Mouse (Mus musculus) c-Kit-positive CD71-positive TER-119-negative erythroid progenitor cells, embryonic 14.5 days (primary cell): Measurements from ENCODE around the gene Gria1.

Experiments
- DNase-seq: peaks from one replicate; pipeline ENCODE4 v3.0.0-alpha.2; 2013; ENCODE audit warnings: low read depth

Gria1 gene

DNA sequence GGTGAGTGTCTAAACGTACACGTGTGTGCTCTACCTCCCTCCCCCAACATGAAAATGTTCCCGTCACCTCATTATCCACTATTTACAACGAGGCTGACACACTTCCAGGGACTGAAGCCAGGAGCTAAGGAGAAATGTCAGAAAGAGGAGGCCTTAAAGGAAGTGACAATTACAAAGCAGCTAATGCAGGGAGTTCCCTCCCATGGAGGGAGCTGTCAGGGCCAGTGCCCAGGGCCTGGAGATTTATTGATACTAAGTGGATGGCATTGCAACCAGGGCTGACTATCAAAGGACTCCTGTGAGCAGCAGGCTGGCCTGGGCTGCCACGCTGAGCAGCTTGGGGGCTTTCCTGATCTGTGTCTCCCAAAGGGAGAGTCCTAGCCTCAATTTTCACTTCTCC is 163.0 kb downstream of the Gria1 start:
- no peak for DNase-seq

DNA sequence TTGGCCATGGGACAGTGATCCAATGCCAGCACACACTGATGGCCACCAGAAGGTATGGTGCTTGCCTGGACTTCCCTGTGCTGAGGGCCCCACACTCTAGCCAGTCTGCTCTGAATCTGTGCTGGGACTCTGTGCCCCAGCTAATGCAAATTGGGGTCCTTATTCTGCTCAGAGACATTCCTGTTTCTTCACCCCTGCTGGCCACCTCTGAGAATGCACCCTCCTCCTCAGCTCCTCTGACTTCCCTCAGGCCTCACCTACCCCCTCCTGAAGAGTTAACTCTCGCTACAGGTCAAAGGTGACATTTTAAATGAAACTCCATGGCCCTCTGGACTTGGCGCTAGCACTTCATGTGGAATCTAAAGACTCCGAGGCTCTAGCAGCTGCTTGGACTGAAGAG is 165.4 kb downstream of the Gria1 start:
- DNase-seq, result no peak

DNA sequence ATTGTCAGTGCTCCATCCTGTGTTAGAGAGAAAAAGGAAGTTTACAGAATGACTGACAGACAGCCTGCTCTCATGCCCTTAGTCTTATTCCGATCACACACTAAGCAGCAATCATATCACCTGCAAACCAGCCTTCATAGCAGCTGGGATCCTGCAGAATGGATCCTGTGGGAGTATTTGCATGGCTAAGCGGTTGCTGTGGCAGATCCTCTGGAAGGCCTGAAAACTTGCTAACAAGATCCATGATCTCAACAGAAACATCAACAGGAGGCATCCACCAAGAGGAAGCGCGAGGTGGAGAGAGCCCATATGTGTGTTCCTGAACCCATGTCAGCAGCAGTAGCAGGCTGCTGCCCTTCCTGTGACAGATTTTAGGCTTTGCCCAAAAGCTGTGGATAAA is 173.0 kb downstream of the Gria1 start:
- DNase-seq, result no peak

DNA sequence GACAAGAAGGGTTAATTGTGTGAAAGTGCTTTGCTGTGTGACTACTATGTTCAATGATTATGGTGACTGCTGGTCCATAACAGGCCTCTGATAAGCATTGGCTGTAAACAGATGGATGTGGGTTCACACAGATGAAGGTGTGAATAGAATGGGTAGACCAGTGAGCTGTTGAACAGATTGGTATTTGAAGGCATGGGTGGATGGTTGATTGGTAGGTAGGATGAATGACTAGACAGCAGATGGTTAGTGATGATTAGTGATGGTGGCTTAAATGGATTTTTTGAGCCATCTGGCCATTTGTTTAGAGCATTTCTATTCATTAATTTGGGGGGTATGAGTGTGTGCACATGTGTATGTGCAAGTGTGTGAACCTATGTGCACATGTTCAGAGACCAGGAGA is 173.9 kb downstream of the Gria1 start:
- DNase-seq, result no peak

DNA sequence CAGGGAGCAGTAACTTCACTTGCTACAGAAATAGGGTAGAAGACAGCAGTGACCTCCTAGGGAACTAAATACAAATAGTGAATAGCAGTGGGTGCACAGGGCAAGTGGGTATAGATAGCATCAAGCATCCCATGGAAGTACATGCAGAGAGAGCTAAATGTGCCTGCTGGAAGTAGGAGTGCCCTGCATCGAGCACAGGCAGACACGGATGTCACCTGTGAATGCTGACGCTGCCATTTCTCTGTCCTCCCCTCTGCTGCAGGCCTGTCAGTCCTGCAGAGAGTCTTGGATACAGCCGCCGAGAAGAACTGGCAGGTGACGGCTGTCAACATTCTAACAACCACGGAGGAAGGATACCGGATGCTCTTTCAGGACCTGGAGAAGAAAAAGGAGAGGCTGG is 178.2 kb downstream of the Gria1 start:
- DNase-seq, result no peak

DNA sequence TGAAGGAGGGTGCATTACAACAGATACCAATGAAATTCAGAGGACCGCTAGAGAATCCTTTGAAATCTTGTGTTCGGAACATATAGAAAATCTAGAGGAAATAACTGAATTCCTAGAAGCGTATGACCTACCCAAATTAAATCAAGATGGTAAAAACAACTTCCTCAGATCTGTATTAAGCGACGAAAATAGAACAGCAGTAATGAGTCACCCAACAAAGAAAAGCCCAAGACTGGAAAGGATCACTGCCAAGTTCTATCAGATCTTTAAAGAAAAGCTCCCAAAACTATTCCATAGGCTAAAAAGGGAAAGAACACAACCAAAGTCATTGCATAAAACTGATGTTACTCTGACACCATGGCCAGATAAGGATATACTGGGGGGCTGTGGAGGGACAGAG is 183.6 kb downstream of the Gria1 start:
- DNase-seq, result no peak

DNA sequence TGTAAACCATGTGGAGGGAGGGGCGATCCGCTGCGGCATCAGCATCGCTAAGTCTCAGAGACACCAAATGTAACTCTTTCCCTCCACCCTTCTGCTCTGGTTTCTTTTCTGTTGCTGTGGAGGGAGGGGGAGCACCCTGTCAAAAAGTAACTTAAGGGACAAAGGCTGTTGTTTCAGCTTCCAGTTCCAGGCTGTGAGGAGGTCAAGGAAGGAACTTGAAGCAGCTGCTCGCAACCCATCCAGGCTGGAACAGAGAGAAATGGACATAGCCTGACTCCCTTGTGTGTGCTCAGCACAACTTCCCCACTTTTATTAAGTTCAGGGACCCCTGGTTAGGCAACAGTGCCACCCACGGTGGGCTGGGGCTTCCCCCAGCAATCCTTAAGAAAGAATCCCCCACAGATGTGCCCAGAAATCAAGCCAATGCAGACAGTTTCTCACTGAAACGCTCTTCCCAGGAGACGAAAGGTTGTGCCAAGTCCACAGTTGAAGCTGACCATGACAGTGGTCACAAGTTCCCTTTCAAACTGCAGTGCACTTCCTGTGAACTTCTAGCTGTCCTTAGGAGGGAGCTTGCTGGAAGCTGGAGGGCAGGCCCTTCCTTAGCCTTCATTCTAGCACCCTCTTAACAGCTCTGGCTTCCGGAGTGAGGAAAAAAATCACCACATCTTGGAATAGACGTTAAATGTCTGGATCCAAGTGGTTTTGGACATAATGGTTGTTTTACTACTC is 190.2 kb downstream of the Gria1 start:
- no peak for DNase-seq

DNA sequence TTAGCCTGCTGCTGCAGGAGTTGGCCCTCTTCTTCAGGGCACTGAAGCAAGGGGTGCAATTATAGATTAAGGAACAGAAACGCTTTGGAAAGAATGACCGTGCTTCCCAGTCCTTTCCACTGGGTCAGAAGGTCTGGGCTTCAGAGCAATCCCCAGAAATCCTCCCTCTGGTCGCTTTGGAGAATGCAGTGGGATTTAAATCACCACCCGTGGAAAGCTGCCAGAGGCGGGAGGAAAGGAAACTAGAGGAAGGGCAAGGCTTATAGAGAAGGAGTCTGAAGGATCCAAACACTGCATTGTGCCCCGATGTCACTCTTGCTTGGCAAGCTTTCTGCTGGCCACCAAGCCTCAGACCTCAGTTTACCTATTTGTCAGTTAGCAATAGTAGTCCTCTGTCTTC is 193.2 kb downstream of the Gria1 start:
- no peak for DNase-seq

DNA sequence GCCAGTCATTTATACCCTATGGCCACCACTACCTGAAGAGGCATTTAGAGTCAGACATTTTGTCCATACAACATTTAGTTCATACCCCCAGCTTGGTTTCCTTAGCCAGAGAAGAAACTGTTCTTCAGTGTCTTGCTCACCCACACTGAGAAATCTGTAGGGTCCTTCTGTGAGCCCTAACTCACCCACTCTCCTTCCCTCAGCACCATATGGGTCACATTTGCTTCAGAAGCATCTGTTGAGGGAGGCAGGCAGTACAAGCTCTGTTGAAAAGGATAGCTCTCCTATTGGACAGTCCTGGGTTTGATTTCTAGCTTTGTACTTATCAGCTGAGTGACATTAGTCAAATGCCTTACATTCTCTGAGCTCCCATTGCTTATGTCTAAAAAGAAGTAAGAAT is 196.1 kb downstream of the Gria1 start:
- DNase-seq, result no peak

DNA sequence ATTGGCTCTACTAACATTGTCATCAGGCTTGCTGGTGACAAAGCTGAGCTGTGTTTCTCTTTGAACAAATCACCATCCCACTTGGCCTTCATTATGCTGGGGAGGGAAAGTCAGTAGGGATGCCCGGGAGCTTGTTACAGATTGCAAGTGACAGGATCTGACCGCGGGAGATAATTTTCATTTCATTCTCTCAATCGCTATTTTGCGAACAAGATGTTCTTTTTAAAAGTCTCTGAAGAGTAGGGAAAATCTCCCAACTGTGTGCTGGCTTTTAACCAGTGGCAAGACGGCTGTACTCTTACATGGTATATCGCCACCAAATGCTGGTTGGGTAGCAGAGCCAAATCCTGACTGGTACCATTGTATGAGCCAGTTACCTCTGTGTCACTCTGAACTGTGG is 202.9 kb downstream of the Gria1 start:
- DNase-seq, result no peak

DNA sequence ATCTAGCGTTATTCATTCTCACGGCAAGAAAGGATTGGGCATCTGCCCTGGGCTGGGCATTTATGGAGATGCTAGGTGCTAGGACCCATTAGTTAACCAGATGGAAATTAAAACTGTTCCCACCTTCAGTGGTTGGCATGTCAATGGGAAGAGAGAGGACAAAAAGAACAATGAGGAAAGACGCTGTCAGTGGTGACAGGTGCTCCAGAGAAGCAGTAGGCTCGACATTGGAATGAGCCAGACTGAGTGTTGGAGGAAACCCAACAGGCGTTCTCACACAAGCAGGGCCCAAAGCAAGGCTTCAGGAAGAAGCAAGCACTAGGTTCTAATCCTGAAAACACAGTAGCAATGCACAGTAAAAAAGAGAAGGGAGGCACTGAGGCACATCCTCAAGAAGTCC is 203.4 kb downstream of the Gria1 start:
- DNase-seq, result no peak

DNA sequence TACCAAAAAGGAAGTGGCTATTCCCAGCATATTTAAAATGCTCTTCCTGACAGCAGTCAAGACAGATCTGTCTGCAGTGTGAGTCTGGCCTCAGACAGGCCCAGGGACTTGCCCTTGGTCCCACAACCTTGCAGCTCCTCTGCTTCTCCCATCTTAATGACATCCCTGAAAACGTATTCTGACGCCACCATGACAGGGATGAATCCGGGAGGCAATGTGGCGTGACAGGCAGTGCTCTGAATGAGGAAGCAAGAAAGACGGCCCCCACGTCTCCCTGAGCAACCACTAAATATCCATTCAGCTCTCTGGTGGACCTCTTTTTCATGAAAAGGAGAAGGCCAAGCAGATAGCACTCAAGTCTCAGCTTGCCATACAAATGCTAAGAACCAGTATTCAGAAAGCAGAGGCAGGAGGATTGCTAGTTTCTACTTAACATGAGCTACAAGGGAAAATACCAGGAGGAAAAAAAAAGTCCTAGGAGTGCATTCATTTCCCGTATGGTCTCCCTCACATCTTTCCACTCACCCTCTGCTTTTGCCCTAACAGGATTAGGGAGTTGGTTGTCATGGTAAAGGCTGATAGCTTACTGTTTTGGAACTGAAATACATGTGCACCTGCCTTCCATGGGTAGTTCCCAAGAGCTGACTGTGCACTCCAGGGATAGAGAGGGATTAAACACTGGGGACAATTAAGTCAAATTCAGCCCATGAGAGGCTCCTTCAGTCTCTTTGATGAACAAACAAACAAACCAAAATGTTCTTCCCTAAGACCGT is 211.8 kb downstream of the Gria1 start:
- no peak for DNase-seq

DNA sequence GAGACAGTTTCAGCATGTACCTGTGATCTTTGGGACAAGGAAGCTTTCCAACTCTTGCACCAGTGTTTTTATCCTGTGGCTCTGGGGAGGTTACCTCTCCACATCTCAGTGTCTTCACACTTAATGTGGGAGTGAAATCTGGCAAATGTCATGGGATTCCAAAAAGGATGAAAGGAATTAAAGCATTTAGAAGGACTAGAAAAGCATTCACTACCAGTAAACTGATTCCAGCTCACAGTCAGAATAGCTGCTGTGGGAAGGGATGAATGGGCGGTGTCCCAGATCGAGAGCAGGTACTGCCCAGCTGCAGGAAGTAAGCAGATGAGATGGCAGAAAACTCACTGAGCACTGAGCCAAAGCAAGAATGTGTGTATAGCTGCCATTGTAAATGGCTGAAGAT is 224.3 kb downstream of the Gria1 start:
- DNase-seq, result no peak

DNA sequence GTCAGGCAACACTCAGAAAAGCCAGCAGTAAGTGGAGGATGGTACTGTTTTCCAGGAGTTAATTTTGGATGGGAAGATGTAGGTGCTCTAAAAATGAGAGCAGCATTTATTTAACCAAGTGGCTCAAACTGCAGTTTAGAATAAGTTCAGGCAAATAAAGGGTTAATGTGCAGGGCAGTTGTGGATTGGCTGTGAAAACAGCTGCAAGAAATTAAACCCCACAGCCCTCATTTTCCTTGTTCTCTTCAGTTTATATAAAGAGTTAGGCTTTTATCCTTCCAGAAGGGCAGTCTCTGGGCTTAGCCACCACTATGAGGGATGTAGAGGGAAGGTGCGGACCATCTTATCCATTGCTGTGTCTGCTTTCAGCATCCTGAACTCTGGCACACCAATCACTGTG is 225.2 kb downstream of the Gria1 start:
- DNase-seq, result no peak

DNA sequence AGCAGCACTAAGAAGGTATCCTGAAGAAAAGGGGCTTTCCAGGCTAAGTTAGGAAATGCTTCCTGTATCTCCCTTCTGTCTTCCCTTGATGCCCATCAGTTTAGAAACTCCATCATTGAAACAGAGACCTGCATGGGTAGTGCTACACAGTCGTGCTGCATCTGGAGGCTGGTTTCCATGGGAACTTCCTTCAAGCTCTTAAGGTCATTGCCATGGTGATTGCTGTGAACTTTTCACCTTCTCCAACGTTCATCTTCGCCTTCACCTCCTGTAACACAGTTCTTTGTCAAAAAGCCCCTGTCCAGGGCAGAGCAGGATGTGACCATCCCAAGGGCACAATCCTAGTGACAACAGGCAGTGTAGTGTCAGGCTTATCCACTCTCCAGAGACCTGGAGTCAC is 228.6 kb downstream of the Gria1 start:
- no peak for DNase-seq

DNA sequence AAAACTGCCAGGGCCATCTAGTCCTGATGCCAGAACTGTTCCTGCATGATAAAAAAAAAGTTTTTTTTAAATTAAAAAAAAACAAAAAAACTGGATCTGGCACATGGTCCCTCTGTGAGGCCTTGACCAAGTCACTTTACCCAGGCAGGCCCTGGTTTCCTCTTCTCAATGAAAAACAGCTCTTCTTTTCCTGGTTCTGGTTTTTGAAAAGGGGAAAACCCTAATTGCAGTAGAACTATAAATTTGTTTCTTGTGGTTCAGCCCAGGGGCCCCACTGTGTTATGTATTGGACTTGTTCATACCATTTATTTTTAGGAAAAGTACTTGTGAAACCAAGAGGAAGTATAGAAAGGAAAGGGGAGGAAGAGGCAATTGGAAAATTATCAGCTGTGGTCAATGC is 232.6 kb downstream of the Gria1 start:
- DNase-seq, result no peak

DNA sequence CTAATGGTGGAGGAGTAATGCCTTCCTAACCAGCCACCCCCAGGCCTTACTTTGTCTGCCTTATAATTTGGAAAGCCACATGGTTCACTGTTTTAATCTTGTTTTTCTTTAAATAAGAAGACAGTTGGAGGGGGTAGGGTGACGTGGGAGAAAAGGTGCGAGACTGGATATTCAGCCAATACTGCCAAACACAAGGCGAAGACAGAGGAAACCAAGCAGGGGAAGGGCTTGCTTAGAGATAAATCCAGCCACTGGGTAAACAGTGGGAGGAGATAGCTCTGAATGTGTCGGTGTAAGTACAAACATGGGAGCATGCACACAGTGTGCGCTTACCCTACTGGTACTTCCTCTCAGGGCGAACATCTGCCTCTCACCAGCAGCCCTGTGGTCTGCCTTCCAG is 233.4 kb downstream of the Gria1 start:
- no peak for DNase-seq

DNA sequence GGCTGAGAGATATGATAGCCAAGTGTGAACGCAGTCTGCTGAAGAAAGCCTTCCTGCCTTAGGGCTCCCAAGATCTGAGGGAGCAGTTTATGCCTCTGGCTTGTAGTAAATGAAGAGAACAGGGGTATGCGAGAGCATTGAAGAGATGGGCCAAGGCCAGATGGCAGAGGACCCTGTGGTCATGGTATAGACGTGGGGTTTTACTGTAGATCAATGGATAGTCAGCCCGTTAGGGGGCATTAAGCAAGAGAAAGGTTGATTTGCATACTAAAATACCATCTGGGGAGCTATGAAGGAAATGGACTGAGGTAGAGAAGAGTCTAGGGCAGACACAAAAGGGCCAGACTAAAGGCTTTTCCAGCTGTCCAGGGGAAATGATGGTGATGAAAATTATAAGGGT is 237.7 kb downstream of the Gria1 start:
- no peak for DNase-seq

DNA sequence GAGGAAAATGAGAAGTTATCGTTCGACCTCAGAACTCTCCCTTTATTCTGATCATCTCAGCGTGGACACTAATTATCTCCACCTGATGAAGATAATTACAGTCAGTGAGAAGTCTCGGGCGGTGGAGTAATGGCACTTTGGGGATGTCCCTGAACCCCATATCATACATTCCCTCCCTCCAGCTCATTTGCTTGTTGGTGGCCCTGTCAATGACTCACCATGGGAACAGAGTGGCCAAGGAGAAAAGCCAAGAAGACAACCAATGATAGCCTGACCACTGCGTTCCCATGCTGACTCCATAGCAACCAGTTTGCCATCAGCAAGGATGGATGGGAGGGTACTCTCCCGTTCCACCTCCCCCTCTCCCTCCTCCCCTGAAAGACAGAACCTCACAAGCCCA is 238.9 kb downstream of the Gria1 start:
- DNase-seq, result no peak

DNA sequence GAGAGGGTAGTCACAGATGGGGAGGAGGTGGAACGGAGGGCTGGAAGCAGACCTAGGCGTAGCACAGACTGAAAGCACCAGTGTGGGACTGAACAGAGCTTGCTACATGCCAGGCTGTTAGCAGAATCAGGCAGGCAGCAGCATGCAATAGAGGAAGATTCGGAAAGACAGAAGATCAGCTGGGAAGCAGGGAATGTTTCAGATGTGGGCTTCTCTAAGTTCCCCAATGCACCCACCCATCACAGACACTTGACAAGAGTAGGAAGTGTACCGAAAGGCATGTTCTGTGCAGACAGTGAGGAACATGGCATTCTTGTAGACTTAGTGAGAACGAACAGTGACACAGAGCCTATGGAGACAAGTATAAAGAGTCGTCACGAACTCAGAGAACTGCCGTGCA is 260.5 kb downstream of the Gria1 start:
- no peak for DNase-seq

DNA sequence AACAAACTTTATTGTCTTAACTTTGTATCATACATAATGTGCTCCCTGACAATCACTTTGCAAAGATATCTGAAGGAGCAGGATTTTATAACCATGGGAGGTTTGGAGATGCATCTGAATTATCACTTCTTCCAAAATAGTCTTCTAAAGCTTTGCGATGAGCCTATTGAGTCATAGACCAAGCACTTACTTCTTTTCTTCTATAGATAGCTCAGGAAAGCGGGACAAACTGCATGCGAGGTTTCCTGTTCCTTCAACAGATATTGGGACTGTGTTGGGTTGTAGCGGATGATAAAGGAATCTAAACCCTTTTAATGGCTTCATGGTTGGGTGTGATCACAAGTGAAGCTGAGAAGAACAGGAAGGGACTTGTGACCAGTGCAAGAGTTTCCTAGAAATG is 263.5 kb downstream of the Gria1 start:
- no peak for DNase-seq

DNA sequence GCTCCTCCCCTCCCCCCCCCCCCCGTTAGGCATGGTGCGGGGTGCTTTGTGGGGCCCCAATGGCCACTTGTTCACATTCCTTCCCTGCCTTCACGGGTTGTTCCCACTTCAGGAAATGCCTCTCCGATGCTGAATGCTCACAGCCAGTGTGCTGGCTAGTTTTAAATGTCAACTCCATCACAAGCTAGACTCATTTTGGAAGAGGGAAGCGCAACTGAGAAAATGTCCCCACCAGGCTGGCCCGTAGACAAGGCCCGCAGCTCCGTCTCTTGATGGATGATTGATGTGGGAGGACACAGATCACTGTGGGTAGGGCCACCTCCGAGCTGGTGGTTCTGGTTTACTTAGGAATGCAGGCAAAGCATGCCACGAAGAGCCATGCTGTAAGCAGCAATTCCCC is 266.9 kb downstream of the Gria1 start:
- DNase-seq, result no peak

DNA sequence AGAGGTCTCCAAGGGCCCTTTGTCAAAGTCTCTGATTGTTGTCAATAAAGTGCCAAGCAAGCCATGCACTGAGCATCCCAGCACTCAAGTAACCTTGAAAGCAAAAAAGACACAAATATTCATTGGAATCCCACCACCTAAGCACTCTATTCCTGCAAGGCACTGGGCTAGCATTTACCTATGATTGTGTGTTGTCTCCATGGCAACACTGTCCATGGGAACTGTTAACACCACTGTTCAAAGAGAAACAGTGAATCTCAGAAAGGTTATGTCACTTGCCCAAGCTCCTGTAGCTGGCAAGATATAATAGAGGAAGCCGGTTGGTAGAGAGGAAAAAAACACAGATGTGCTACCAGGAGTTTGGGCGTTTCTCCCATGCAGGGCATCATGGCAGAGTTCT is 274.9 kb downstream of the Gria1 start:
- no peak for DNase-seq

DNA sequence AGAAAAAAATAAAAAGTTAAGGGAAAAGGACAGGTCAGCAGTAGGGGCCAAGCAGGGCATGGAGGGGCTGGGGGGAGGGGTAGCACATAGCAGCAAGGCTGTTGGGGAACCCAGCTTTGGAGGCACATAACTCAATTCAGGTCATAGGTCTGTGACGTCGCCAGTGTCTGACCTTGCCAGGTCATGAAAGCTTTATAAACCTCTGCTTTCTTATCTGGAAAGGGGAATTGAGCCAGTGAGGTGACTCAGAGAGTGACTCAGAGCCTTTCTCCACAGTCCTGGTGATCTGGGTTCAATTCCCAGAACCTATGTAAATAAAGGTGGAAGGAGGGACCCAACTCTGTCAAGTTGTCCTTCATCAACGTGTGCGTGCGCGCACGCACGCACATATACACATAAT is 286.2 kb downstream of the Gria1 start:
- no peak for DNase-seq
